Mouse (Mus musculus): ENCODE results near the gene Atp6ap1. TPM values are rescaled to one million over a fixed set of nuclear protein-coding genes. Genes with fewer than 3 reads are reported as not detected.

Gene Atp6ap1
- polyA plus RNA-seq, 1 experiment from 2014 or later = 107 TPM

- no peak for ATAC-seq (ENCODE audit: low FRiP score, low TSS enrichment)
- Histone ChIP-seq H3K9ac (ENCODE audit: low read length) (no peak overlapping the region), H3K27ac (replicated peaks) (no peak overlapping the region), H3K4me2 (replicated peaks; ENCODE audit: low read depth) (no peak overlapping the region), H3K27me3 (ENCODE audit: control insufficient read depth, insufficient read depth, low read length) (no peaks in the 10 kb centered on the region), H3K36me3 (ENCODE audit: control insufficient read depth, insufficient read depth, low read length) (no peaks in the 10 kb centered on the region), H3K9me3 (ENCODE audit: control insufficient read depth, low read length) (no peaks in the 10 kb centered on the region), H3K4me1 (replicated peaks; ENCODE audit: control insufficient read depth, insufficient read depth) (no peaks in the 10 kb centered on the region), H3K4me3 (ENCODE audit: low read depth, low read length) (no peak overlapping the region)
- WGBS = 64% methylated on average over 8 of the region's 8 CpGs
- no peak for DNase-seq (ENCODE audit: low spot score)
- no peak for TF ChIP-seq EP300 (optimal IDR thresholded peaks at IDR 0.05)
Measured at GRCm38 (mm10) chrX:74277916-74278315, 19.0 kb upstream of the Atp6ap1 start.

GRCm38 (mm10) chrX:74281041-74281731, 15.7 kb upstream of the Atp6ap1 start:
- H3K4me1 ChIP-seq (replicated peaks; ENCODE audit: control insufficient read depth, insufficient read depth) = no peaks in the 10 kb centered on the region
- WGBS = 12% methylated on average over 14 of the region's 14 CpGs
- H3K27ac ChIP-seq (replicated peaks) = peak overlapping the region; percentile 76
- no peaks in the 10 kb centered on the region for H3K36me3 ChIP-seq (ENCODE audit: control insufficient read depth, insufficient read depth, low read length)
- no peaks in the 10 kb centered on the region for H3K9me3 ChIP-seq (ENCODE audit: control insufficient read depth, low read length)
- no peaks in the 10 kb centered on the region for H3K27me3 ChIP-seq (ENCODE audit: control insufficient read depth, insufficient read depth, low read length)
- ATAC-seq (ENCODE audit: low FRiP score, low TSS enrichment) (no peak), DNase-seq (ENCODE audit: low spot score) (no peak)
- peak overlapping the region; percentile 43; the same call in 1 of the 2 replicates for H3K9ac ChIP-seq (ENCODE audit: low read length)
- H3K4me3 ChIP-seq (ENCODE audit: low read depth, low read length) = peak overlapping the region; percentile 52
- TF ChIP-seq CTCF (IDR thresholded peaks at IDR 0.05; ENCODE audit: low read depth) (no peak), EP300 (optimal IDR thresholded peaks at IDR 0.05) (no peak)
- H3K4me2 ChIP-seq (replicated peaks; ENCODE audit: low read depth) = peak overlapping the region; percentile 60

- no peaks in the 10 kb centered on the region for H3K4me1 ChIP-seq (replicated peaks; ENCODE audit: control insufficient read depth, insufficient read depth)
- no peaks in the 10 kb centered on the region for H3K36me3 ChIP-seq (ENCODE audit: control insufficient read depth, insufficient read depth, low read length)
- H3K27me3 ChIP-seq (ENCODE audit: control insufficient read depth, insufficient read depth, low read length) = no peaks in the 10 kb centered on the region
- ATAC-seq (ENCODE audit: low FRiP score, low TSS enrichment) (peak; percentile 96), DNase-seq (ENCODE audit: low spot score) (peak; percentile 91)
- H3K27ac ChIP-seq (replicated peaks) = peak within 1 kb of the TSS; percentile 89
- peak within 1 kb of the TSS; percentile 75 for H3K9ac ChIP-seq (ENCODE audit: low read length)
- H3K4me2 ChIP-seq (replicated peaks; ENCODE audit: low read depth) = peak within 1 kb of the TSS; percentile 60
- H3K4me3 ChIP-seq (ENCODE audit: low read depth, low read length) = peak within 1 kb of the TSS; percentile 52
- WGBS = 17% methylated on average over 16 of the region's 16 CpGs
- TF ChIP-seq EP300 (optimal IDR thresholded peaks at IDR 0.05) (no peak), CTCF (IDR thresholded peaks at IDR 0.05; ENCODE audit: low read depth) (peak; percentile 38)
- H3K9me3 ChIP-seq (ENCODE audit: control insufficient read depth, low read length) = no peaks in the 10 kb centered on the region
Measured at GRCm38 (mm10) chrX:74281732-74282394, 15.0 kb upstream of the Atp6ap1 start, which contains the start of the genes Taz and Dnase1l1. Gene Taz, plus strand, starts transcription at chrX:74281912. Gene Dnase1l1, minus strand, starts transcription at chrX:74282337.

GRCm38 (mm10) chrX:74282395-74283091, 14.4 kb upstream of the Atp6ap1 start:
- no peaks in the 10 kb centered on the region for H3K9me3 ChIP-seq (ENCODE audit: control insufficient read depth, low read length)
- peak overlapping the region; percentile 60 for H3K4me2 ChIP-seq (replicated peaks; ENCODE audit: low read depth)
- H3K4me3 ChIP-seq (ENCODE audit: low read depth, low read length) = peak overlapping the region; percentile 52
- H3K9ac ChIP-seq (ENCODE audit: low read length) = peak overlapping the region; percentile 75
- H3K27ac ChIP-seq (replicated peaks) = peak overlapping the region; percentile 89
- no peaks in the 10 kb centered on the region for H3K36me3 ChIP-seq (ENCODE audit: control insufficient read depth, insufficient read depth, low read length)
- no peaks in the 10 kb centered on the region for H3K4me1 ChIP-seq (replicated peaks; ENCODE audit: control insufficient read depth, insufficient read depth)
- ATAC-seq (ENCODE audit: low FRiP score, low TSS enrichment) = peak; percentile 67
- peak; percentile 87 for DNase-seq (ENCODE audit: low spot score)
- no peak for TF ChIP-seq CTCF (IDR thresholded peaks at IDR 0.05; ENCODE audit: low read depth)
- TF ChIP-seq EP300 (optimal IDR thresholded peaks at IDR 0.05) = no peak
- WGBS = 22% methylated on average over 39 of the region's 39 CpGs
- no peaks in the 10 kb centered on the region for H3K27me3 ChIP-seq (ENCODE audit: control insufficient read depth, insufficient read depth, low read length)

GRCm38 (mm10) chrX:74283092-74283437, 13.8 kb upstream of the Atp6ap1 start:
- Histone ChIP-seq H3K9me3 (ENCODE audit: control insufficient read depth, low read length) (no peaks in the 10 kb centered on the region), H3K4me3 (ENCODE audit: low read depth, low read length) (peak overlapping the region; percentile 52), H3K9ac (ENCODE audit: low read length) (peak overlapping the region; percentile 75), H3K27me3 (ENCODE audit: control insufficient read depth, insufficient read depth, low read length) (no peaks in the 10 kb centered on the region), H3K27ac (replicated peaks) (peak overlapping the region; percentile 89), H3K36me3 (ENCODE audit: control insufficient read depth, insufficient read depth, low read length) (no peaks in the 10 kb centered on the region), H3K4me1 (replicated peaks; ENCODE audit: control insufficient read depth, insufficient read depth) (no peaks in the 10 kb centered on the region), H3K4me2 (replicated peaks; ENCODE audit: low read depth) (peak overlapping the region; percentile 60)
- ATAC-seq (ENCODE audit: low FRiP score, low TSS enrichment) (peak; percentile 45), DNase-seq (ENCODE audit: low spot score) (no peak)
- 35% methylated on average over 5 of the region's 5 CpGs for WGBS
- no peak for TF ChIP-seq CTCF (IDR thresholded peaks at IDR 0.05; ENCODE audit: low read depth)
- no peak for TF ChIP-seq EP300 (optimal IDR thresholded peaks at IDR 0.05)
